Mouse (Mus musculus): ENCODE measurements around the gene Heatr9.
"Not testable (repeated sequence)": the region's sequence is repeated elsewhere in the genome, so short reads cannot be mapped to it uniquely, and the experiment has no call there.

Gene Heatr9

DNA sequence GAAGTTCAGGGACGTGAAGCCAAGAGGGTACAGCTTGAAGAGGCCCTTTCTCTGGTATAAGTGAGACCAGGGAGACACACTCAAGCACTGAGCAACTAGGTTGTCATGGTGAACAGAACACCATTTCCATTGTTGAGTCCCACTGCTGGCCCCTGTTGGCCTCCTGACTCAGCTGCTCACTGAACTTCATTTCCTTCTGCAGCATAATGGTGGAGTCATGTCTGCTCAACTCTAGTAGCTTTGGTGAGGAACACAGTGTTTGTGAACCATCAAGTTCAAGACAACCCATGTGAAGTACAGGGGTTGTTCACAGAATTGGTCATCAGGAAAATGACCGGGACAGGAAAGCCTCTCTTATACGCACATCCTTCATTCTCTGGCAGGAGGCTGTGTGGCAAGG is at the start of gene Heatr9:
TSS of gene Heatr9 (minus strand) at position 101 of the 400 bp plus-strand sequence.
- no peak for DNase-seq

DNA sequence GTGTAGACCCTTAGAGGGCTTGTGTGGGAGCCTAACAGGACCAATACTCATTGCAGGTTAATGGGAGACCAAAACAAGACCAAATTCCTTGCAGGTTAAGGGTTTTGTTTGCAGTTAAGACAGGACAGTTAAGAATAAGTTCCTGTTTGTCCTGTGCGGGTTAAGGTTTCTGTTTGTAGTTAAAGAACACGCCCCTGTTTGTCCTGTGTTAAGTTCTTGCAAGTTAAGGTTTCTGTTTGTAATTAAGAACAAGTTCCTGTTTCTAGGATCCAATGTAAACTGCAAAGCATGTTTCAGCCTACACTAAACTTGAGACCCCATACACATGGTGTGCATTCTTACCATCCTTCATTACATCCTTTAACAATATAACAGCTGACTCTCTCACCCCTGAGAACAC is 48.2 kb upstream of the Heatr9 start:
- DNase-seq, result no peak

DNA sequence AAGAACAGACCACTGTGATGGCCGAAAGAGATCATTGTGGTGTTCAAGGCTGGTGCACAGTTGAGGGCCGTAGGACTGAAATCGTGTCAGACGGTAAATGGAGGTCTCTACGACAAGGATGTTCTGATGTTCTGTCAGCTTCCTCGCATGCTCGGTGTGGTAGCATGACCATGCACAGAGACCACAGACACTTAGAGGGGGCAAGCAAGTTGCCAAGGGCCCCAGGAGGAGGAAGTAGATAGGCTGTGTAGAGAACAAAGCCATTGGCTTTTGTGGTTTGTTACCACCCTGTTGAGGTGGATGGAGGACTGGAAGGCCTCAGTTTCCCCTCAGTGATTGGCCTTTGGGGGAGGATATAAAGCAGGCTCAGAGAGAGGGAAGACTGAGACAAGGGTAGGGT is 47.3 kb upstream of the Heatr9 start:
- DNase-seq, result no peak

DNA sequence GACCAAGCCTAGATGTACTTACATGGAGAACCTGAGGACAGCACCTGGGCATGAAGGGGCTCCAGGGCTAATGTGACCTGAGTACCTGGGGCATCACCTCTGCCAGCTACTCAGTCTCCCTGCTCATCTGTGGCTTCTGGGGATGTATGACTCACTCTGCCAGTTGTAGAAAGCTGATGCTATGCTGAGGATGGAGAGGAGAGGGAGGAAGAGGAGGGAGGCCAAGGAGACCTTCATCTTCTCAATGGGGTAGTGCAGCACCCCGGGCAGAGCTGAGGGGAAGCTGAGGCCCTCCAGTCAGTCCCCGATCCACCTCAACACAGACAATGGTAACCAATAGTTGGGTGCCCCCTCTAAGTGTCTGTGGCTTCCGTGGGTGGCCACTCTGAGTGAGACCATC is 46.8 kb upstream of the Heatr9 start:
- no peak for DNase-seq

DNA sequence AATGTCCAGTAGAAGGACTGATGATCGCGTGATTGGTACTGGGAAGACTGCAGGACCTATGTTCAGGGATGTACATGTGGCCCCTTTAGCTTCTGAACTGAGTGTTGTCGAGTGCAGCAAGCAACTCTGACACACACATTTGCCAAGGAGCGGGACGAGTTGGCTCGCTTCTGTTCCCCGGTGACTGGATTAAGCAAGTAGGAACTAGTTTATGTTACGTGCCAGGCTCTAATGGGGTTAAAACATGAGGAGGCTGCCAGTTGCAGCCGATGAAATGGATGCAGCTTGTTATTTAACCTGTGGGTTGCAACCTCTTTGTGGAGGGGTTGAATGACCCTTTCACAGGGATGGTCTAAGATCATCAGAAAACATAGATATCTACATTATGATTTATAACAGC is 46.1 kb upstream of the Heatr9 start:
- no peak for DNase-seq

DNA sequence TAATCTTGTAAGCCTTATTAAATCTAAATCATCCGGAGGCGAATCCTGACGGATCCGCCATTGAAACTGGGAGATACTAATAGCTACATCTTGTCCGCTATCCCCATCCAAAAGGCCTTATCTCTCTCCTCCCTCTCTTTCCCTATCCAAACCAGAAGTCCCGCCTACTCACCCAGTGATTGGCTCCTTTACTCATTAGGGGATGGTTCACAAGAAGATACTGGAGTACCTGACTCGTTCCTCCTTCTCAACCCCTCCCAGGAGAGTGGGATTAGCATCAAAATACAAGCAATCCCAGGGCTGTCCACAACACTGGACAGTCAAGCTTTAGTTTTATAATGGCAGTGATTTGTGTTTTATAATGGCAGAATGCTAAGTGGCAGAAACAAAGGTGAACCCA is 45.3 kb upstream of the Heatr9 start:
- no peak for DNase-seq

DNA sequence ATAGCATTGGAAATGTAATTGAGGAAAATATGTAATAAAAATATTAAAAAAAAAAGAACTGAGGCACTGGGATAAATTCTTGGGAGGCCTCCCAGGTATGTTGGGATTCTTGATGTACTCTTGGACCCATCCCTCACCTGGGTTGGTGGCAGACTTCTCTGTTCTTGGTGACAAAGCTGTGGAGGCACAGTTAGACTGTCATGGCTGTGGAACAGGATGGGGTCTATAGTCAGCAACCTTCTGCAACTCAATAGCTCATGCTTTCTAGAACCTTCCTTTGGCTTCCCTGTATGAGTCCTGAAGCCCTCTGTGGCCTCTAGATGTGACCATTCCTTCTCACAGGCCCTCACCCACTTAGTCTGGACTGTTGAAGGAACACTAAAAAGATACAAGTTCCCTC is 44.6 kb upstream of the Heatr9 start:
- no peak for DNase-seq

DNA sequence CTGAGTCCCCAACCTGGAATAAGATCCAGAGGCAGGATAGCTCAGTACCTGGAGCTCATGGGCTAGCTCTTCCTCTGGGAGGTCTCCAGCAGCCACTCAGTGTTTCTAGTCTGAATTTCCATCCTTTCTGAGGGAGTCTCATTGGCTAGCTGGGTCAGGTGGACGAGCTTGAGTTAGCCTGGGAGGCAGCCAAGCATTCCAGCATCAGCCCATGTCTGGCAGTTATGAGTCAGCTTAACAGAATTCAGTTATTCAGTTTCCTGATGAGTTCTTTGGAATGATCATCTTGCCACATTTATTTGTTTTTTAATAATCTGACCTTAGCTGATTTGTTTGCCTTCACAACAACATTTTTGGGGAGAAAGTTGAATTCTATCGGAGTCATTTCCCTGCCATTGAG is 41.8 kb upstream of the Heatr9 start:
- no peak for DNase-seq

DNA sequence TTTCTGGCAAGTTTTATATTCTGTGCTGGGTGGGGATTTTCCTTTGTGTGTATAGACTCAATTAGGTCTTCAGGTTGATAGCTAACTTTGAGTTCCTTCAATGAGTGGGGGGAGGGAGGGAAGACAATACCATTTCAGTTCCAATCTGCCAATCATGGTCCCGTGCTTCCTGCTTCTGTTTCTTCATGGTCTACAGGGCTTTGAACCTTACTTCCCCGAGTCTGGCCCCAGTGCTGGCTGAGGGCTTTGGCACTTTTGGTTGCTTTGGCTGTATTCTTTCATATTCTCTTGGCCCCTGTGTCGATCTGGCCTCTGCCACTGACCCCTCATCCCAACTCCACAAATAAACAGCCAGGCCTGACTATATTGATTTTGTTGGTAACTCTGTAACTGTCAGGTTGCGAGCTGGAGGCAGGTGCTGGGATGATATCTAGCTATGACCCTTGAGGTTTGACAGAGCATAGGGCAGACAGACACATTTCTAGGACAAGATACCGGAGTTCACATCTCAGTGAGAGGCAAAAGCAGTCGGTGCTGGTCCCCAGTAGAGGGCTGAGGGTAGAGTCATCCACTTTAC is 40.4 kb upstream of the Heatr9 start:
- peak; percentile 36 to 42 for DNase-seq

DNA sequence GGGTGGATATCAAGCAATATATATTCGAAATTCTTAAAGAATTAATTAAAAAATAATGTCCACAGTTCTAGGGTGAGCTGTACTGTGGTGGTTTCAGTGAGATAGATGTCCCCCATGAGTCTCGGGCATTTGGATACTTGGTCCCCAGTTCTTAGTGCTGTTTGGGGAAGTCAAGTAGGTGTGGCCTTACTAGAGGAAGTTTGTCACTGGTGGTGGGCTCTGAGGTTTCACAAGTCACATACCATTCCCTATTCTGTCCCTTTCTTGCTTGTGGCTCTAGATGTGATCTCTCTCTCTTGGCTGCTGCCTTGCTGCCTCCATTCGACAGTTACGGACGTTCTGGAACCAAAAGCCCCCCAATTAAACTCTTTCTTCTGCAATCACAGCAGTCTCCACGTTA is 38.4 kb upstream of the Heatr9 start:
- DNase-seq, result peak; percentile 38 to 48

DNA sequence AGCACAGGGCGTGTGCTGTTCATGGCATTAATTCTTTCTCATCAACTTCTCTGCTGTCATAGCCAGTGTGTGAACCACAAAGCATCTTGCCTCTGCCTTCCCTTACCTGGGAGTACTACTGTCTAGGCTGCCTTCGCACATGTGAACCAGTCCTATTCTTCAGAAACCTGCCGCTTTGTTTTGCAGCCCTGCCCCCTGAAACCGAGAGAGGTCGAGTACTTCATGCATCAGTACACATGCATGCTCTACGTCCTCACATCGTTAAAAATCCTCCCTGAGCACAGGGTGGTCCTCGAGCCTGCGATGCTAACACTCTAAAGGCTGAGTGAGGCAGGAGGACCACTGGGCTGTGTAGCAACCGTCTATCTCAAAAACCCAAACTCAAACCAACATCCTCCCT is 35.1 kb upstream of the Heatr9 start:
- DNase-seq, result no peak

DNA sequence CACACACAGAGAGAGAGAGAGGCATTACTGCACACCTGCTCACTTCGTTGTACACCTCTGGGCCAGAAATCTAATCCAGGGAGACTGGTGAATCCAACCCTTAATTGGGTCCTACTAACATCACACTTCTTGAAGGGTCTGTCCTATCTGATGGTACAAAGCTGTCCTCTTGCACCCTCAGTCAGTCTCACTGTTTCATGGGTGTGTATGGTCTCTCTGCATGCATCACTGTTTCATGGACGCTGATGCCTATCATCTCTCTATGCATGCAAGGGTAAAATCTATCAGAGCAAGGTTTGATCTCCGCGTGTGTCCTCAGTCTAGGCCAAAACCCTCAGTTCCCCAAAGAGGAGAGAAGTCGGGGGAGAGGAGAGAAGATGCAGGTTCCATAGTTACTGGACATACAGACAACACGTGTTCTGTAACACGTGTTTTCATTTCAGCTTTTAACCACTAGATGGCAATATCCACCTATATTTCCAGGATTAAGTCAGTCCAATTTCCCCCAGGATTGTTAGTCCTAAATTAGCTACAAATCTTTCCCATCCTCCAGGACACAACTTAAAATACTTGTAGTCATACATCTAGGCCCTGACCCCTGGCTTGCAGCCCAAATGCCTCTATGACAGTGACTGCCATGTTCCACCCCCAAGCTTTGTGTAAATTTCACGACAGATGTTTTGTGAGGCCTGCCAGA is 34.3 kb upstream of the Heatr9 start:
- peak; percentile 34 to 43 for DNase-seq

DNA sequence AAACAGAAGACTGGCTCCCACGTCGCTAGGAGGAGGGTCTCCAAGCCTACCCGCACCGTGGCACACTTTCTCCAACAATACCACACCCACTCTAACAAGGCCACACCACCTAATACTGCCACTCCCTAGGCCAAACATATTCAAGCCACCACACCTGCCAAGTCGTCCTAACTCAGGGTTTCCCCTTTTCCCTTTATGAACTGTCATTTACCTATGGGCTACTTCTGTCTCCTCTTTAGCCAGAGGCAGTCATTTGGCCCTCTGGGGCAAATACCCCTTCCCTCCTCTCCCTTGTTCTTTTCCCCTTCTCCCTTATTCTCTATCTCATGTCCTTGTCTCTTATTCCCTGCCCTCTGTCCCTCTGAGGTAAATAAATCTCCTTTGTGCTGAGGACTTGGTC is 29.7 kb upstream of the Heatr9 start:
- no peak for DNase-seq

DNA sequence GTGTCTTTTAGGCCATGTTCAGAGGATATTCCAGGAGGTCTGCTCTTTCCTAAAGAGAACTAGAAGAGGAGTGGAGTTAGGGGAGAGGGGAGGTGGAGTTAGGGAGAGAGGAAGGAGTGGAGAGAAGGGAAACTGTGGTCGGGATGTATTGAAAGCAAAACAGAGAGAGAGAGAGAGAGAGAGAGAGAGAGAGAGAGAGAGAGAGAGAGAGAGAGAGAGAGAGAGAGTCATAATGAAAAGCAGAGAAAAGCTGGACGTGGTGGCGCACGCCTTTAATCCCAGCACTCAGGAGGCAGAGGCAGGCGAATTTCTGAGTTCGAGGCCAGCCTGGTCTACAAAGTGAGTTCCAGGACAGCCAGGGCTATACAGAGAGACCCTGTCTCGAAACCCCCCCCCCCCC is 29.1 kb upstream of the Heatr9 start:
- DNase-seq, result not testable (repeated sequence)

DNA sequence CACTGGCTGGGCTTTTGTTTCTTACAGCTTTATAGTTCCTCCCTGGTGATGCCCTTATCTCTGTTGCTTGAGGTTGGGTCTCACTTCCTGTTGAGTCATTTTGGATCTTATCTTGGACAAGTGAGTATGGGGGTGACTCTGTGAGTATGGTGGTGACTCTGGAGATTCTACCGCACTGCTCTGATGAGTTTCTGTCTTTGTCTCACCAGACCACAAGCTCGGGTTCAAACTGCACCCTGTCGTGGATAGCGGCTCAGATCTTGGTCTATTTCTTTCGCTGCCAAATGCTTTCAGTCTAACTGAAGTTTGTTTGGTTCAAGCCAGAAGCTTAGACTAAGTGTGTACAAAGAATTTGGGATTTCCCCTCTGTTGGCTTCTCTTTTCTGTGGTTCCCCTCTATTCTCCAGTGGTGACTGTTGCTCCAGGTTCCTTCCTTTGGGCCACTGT is 28.2 kb upstream of the Heatr9 start:
- peak; percentile 27 to 33 for DNase-seq

DNA sequence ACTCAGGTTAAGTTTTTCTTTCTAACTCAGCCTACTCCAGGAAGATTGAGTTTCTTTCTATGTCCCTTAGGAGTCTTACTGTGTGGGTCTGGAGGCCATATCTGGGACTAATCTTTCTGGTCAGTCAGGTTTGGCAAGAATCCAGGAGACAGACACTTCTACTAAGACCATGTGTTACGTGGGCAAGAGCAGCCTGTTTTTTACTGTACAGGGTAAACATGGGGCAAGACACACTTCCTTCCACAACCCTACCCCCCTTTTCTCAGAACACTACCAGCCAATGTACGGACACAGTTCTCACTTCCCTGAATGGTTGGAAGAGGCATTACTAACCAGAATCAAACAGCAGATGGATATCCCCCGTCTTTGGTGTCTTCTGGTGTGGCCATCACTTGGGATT is 22.2 kb upstream of the Heatr9 start:
- no peak for DNase-seq

DNA sequence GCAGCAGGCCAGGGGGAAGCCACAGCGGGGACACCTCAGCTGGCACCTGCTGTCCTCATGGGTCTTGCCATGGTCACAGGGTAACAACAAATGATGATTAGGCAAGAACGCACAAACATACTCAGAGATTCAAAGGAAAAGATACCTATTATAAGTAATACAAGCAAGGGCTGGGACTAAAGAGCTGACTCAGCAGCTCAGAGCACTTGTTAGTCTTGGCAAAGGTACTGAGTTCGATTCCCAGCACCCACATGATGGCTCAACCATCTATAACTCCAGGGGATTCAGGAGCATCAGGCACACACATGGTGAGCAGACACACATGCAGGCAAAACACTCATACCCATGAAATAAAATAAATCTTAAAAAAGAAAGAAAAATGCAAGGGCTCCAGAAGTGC is 19.4 kb upstream of the Heatr9 start:
- no peak for DNase-seq

DNA sequence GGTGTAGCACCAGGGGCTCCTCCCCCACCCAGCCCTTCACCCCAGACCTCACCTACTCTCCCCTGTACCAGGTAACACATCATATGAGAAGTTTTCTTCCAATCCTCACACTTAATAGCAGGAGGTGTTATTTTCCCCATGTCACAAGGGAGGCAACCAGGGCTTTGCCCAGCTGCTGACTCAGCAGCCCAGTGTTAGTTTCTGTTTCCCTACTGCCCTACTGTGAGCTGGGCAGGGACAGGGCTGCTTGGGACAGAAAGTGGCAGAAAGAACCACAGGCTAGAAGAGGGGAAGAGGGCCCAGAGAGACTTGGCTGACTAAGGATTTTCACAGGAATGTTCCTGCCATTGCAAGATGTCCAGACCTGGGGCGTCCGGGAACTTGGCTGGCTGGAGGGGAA is 19.0 kb upstream of the Heatr9 start:
- DNase-seq, result no peak

DNA sequence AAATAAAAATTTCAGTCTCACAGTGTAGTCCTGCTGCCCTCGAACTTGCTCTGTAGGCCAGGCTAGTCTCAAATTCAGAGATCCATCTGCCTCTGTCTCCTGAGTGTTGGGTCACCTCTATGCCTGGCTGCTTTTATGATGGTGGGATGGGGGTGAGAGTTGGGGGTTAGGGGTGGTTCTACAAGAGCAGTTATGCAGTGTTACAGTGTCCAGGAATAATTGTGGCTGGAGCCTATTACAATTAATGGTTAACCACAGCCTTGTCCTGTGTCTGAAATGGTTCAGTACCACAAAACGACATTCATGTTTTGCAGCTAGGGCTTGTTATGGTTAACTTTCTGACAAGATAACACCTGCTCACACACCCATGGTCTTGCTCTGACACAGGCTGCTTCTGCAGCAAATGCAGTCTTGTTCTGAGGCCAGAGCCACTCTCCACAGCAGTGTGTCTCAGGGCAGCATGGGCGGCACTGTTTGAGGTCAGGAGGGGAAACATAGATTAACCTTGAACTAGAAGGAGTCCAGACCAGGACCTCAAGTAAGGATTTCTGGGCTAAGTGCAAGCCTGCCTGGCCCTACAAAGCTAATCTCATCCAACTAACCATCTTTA is 16.8 kb upstream of the Heatr9 start:
- DNase-seq, result no peak

DNA sequence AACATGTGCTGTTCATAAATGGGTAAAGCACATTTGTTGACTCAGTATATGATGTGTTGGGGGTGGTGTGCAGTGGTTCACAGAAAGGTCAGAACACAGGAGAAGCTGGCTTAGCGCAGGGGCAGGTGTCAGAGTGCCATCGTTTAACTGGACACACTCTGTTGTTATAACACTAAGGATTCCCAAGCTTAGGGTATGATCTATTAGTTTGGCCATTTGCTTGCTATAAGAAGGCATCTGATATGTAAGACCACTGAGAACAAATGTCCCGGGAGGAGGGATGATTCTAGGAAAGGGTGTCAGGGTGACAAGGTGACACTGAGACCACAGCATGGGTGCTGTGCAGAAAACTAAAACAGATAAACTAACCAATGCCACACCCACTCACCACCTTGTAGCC is 14.9 kb upstream of the Heatr9 start:
- no peak for DNase-seq

DNA sequence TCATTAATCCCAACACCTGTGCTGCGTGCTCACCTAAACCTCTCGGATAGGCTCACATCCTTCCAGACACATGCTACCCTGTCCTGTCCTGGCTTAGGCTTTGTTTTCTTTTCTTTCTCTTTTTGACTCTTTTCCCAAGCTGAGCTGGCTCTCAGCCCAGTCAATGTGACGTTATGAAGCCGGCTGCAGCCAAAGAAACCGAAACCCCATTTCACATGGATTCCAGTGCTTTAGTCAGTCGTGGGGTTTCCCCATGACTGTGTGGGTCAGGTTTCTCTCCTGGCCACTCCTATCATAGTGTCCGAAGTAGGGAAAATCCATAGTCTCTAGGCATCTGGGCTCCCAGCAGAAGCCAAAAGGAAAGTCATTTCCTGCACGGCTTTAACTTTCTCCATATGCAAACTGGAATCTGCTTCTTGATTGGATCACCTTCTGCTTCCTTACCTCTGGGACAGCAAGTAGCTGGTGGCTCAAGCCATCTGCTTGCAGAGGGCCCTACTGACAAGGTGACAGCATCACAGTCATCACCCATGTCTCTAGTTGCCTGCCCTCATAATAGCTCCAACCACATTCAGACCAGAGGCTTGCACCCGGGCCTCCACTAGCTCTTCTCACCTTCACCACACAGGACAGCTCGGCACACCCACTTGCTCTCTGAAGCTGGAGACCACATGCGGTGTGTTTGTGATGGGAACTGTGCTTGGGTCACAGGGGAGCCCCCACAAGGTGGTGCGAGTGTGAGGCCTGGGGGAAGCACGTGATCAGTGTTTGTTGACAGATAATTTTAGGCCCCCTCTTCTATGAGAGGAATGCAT is 12.8 kb upstream of the Heatr9 start:
- no peak for DNase-seq

DNA sequence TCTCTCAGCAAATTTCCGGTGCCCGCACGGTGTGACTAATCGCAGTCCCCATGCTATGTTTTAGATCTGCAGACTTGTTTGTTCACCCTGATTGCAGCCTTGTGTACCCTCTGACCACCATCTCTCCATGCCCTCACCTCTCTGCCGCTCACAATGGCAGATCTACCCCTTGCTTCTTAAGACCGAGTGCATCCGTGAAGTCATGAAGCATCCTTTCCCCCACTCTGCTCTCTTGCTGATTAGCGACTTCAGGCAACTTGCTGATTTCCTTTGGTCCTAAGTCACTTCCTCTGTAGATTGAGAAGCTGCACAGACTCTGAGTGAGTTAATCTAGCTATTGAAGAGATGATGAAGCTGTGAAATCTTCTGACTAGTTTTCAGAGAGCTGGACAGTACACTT is 12.2 kb upstream of the Heatr9 start:
- DNase-seq, result no peak

DNA sequence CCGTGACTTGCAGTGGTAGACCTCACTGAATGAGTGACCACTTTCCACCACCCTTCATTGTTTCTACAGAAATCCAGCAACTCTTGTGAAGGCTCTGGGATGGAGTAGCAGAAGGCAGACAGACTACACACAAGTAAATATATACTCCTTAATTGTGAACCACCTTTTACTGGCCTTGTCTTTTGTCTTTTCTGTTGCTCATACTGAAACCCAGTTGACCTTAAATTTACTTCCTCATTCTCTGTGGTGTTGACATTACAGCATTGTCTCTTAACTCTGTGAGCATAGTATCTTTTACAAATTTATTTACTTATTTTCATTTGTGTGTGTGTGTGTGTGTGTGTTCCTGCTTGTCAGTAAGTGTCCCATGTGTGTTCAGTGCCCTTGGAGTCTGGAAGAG is 11.2 kb upstream of the Heatr9 start:
- no peak for DNase-seq

DNA sequence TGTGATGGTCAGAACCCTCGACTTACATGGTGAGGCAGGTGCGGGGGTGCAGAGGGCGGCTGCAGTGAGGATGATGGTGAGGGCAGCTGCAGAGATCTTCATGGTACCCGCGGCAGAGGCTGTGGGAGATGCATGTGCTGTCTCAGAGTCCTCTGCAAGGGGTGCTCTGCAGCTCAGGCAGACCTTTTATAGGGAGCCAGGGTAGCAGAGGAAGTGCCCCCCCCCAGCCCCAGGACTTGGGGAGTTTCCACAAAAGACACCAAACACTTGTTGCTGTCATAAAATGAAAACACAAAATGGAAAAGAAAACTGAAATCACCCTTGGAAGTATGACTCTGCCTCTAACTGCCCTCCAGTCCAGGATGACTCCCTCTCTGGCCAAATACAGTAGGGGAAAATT is 8.4 kb upstream of the Heatr9 start, which contains the start of gene Ccl5:
TSS of gene Ccl5 (minus strand) at position 159 of the 400 bp plus-strand sequence.
- no peak for DNase-seq
